18 mouse cellular contexts compared by ENCODE assay signal in the genomic region with DNA sequence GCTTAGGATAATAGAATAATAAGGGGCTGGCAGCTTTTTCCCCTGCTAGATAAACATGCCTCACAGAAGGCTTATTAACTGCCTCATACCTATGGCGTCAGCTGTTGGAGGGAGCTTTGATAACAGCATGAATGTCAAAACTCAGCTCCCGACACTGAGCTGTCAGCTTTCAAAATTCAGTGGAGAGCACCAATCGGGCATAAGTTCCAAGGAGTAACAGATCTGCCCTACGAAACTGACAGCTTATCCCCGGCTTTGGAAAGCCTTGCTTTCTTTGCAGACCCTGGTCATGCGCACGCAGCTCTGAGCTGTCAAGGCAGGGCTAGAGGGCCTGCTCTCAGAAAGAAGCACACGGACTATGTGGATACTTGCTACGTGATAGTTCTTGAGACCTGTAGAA.
DNase-seq lines count a peak whose midpoint lies in the region; ATAC-seq and TF ChIP-seq lines count a peak whose summit lies in the region.
"Had no signal": no experiment of that assay in that cellular context is flagged by ENCODE, and none has a peak within 500 bp of the region (broad histone marks: within the 10 kb centered on the region; RNA-seq: fewer than 3 reads in every experiment).

No protein-coding gene starts in this region.

- no peaks in the 10 kb centered on the region for H3K9me3 ChIP-seq in forebrain, embryonic 11.5 days (ENCODE audit: control insufficient read depth, low read length)
- H3K9me3 ChIP-seq in forebrain, embryonic 10.5 days: no peaks in the 10 kb centered on the region
- no peaks in the 10 kb centered on the region for H3K9me3 ChIP-seq in hindbrain, postnatal 0 days (ENCODE audit: low read length)
- H3K9me3 ChIP-seq in hindbrain, embryonic 14.5 days (ENCODE audit: control insufficient read depth, low read length): no peaks in the 10 kb centered on the region
- no peaks in the 10 kb centered on the region for H3K9me3 ChIP-seq in forebrain, postnatal 0 days (ENCODE audit: low read length)
- H3K9me3 ChIP-seq in neural tube, embryonic 15.5 days (replicated peaks): no peaks in the 10 kb centered on the region
- H3K9me3 ChIP-seq: embryonic facial prominence, embryonic 10.5 days; liver, embryonic 15.5 days; stomach, embryonic 15.5 days had no signal

- WGBS in forebrain, embryonic 11.5 days: 54% methylated on average over 9 of the region's 9 CpGs
- WGBS in forebrain, embryonic 10.5 days: 74% methylated on average over 9 of the region's 9 CpGs
- WGBS in hindbrain, postnatal 0 days: 49% methylated on average over 9 of the region's 9 CpGs
- WGBS in hindbrain, embryonic 14.5 days: 60% methylated on average over 9 of the region's 9 CpGs
- 18% methylated on average over 9 of the region's 9 CpGs for WGBS in forebrain, postnatal 0 days
- WGBS in neural tube, embryonic 15.5 days: 84% methylated on average over 9 of the region's 9 CpGs

- no peak for TF ChIP-seq CTCF in hindbrain, postnatal 0 days (IDR thresholded peaks at IDR 0.05; ENCODE audit: low read depth)
- TF ChIP-seq CTCF in forebrain, postnatal 0 days (IDR thresholded peaks at IDR 0.05; ENCODE audit: low read depth): no peak

- H3K4me1 ChIP-seq in forebrain, embryonic 11.5 days (replicated peaks; ENCODE audit: control insufficient read depth, insufficient read depth, low read length): 0 out of 2 replicates have a peak, but pooled peaks cover 3% of the 10 kb centered on the region
- H3K4me1 ChIP-seq in forebrain, embryonic 10.5 days: 0 out of 2 replicates have a peak, but pooled peaks cover 4% of the 10 kb centered on the region
- H3K4me1 ChIP-seq in hindbrain, postnatal 0 days (ENCODE audit: insufficient read depth, low read length): no peaks in the 10 kb centered on the region
- no peaks in the 10 kb centered on the region for H3K4me1 ChIP-seq in hindbrain, embryonic 14.5 days (replicated peaks; ENCODE audit: control insufficient read depth, insufficient read depth, low read length)
- 0 out of 2 replicates have a peak, but pooled peaks cover 6% of the 10 kb centered on the region for H3K4me1 ChIP-seq in forebrain, postnatal 0 days (ENCODE audit: insufficient read depth)
- H3K4me1 ChIP-seq in neural tube, embryonic 15.5 days: no peaks in the 10 kb centered on the region
- H3K4me1 ChIP-seq: embryonic facial prominence, embryonic 10.5 days; liver, embryonic 15.5 days; stomach, embryonic 15.5 days had no signal

- no peak overlapping the region for H3K4me2 ChIP-seq in forebrain, embryonic 11.5 days (ENCODE audit: low read depth, low read length, severe bottlenecking)
- no peak overlapping the region for H3K4me2 ChIP-seq in hindbrain, postnatal 0 days (ENCODE audit: low read depth, low read length)
- H3K4me2 ChIP-seq in hindbrain, embryonic 14.5 days (replicated peaks): no peak overlapping the region
- H3K4me2 ChIP-seq in forebrain, postnatal 0 days (ENCODE audit: low read depth): peak overlapping the region; percentile 19
- no peak overlapping the region for H3K4me2 ChIP-seq in neural tube, embryonic 15.5 days
- H3K4me2 ChIP-seq: liver, embryonic 15.5 days; stomach, embryonic 15.5 days had no signal

- H3K9ac ChIP-seq in forebrain, embryonic 11.5 days (ENCODE audit: low read length): no peak overlapping the region
- H3K9ac ChIP-seq in hindbrain, postnatal 0 days (replicated peaks; ENCODE audit: low read length): no peak overlapping the region
- no peak overlapping the region for H3K9ac ChIP-seq in hindbrain, embryonic 14.5 days
- no peak overlapping the region for H3K9ac ChIP-seq in forebrain, postnatal 0 days
- no peak overlapping the region for H3K9ac ChIP-seq in neural tube, embryonic 15.5 days (replicated peaks)
- H3K9ac ChIP-seq: liver, embryonic 15.5 days; stomach, embryonic 15.5 days had no signal

- H3K27ac ChIP-seq in forebrain, embryonic 11.5 days (ENCODE audit: low read depth, low read length): no peak overlapping the region
- no peak overlapping the region for H3K27ac ChIP-seq in forebrain, embryonic 10.5 days
- H3K27ac ChIP-seq in hindbrain, postnatal 0 days: no peak overlapping the region
- no peak overlapping the region for H3K27ac ChIP-seq in hindbrain, embryonic 14.5 days
- no peak overlapping the region for H3K27ac ChIP-seq in forebrain, postnatal 0 days (ENCODE audit: low read depth, low read length)
- H3K27ac ChIP-seq in neural tube, embryonic 15.5 days (replicated peaks): no peak overlapping the region
- H3K27ac ChIP-seq: embryonic facial prominence, embryonic 10.5 days; liver, embryonic 15.5 days; stomach, embryonic 15.5 days had no signal

- DNase-seq in forebrain, embryonic 11.5 days (ENCODE audit: low spot score): no peak
- no peak for DNase-seq in forebrain, embryonic 10.5 days (ENCODE audit: extremely low spot score, low spot score)
- DNase-seq in hindbrain, postnatal 0 days (ENCODE audit: low spot score): peak; percentile 28
- no peak for DNase-seq in hindbrain, embryonic 14.5 days (ENCODE audit: low spot score)
- no peak for DNase-seq in forebrain, postnatal 0 days
- peak; percentile 17 for DNase-seq in retina, embryonic 14.5 days (ENCODE audit: low spot score)
- DNase-seq in kidney, postnatal 14 days: no peak
- DNase-seq: adrenal gland, adult 2 months; cerebellum, postnatal 36 days; kidney, adult 9 months; kidney, postnatal 4 days; lung, postnatal 14 days; right cerebral cortex, postnatal 14 days had no signal

- H3K27me3 ChIP-seq in forebrain, embryonic 11.5 days (ENCODE audit: control insufficient read depth, insufficient read depth, low read length): no peaks in the 10 kb centered on the region
- no peaks in the 10 kb centered on the region for H3K27me3 ChIP-seq in forebrain, embryonic 10.5 days (ENCODE audit: poor library complexity, severe bottlenecking)
- no peaks in the 10 kb centered on the region for H3K27me3 ChIP-seq in hindbrain, postnatal 0 days (ENCODE audit: insufficient read depth, low read length)
- H3K27me3 ChIP-seq in hindbrain, embryonic 14.5 days (ENCODE audit: control insufficient read depth, insufficient read depth, low read length): no peaks in the 10 kb centered on the region
- H3K27me3 ChIP-seq in forebrain, postnatal 0 days (ENCODE audit: insufficient read depth, low read length): no peaks in the 10 kb centered on the region
- no peaks in the 10 kb centered on the region for H3K27me3 ChIP-seq in neural tube, embryonic 15.5 days (replicated peaks)
- H3K27me3 ChIP-seq: liver, embryonic 15.5 days; stomach, embryonic 15.5 days had no signal

- H3K36me3 ChIP-seq in forebrain, embryonic 11.5 days (ENCODE audit: control insufficient read depth, insufficient read depth, low read length): no peaks in the 10 kb centered on the region
- H3K36me3 ChIP-seq in forebrain, embryonic 10.5 days (replicated peaks): no peaks in the 10 kb centered on the region
- H3K36me3 ChIP-seq in hindbrain, postnatal 0 days (ENCODE audit: insufficient read depth, low read length): no peaks in the 10 kb centered on the region
- H3K36me3 ChIP-seq in hindbrain, embryonic 14.5 days (replicated peaks; ENCODE audit: control insufficient read depth, insufficient read depth): no peaks in the 10 kb centered on the region
- H3K36me3 ChIP-seq in forebrain, postnatal 0 days (ENCODE audit: insufficient read depth): no peaks in the 10 kb centered on the region
- no peaks in the 10 kb centered on the region for H3K36me3 ChIP-seq in neural tube, embryonic 15.5 days
- H3K36me3 ChIP-seq: embryonic facial prominence, embryonic 10.5 days; liver, embryonic 15.5 days; stomach, embryonic 15.5 days had no signal

- peak; percentile 58 for ATAC-seq in forebrain, embryonic 11.5 days (replicated peaks; ENCODE audit: low FRiP score)
- ATAC-seq in hindbrain, postnatal 0 days: no peak
- ATAC-seq in hindbrain, embryonic 14.5 days (ENCODE audit: low FRiP score): no peak
- ATAC-seq in forebrain, postnatal 0 days: peak; percentile 56; the same call in 1 of the 2 replicates
- ATAC-seq in neural tube, embryonic 15.5 days (ENCODE audit: low FRiP score): no peak

- no peak overlapping the region for H3K4me3 ChIP-seq in forebrain, embryonic 11.5 days (ENCODE audit: low read depth, low read length)
- H3K4me3 ChIP-seq in forebrain, embryonic 10.5 days: no peak overlapping the region
- H3K4me3 ChIP-seq in hindbrain, postnatal 0 days (ENCODE audit: low read length): no peak overlapping the region
- H3K4me3 ChIP-seq in hindbrain, embryonic 14.5 days (replicated peaks; ENCODE audit: low read length): no peak overlapping the region
- H3K4me3 ChIP-seq in forebrain, postnatal 0 days (ENCODE audit: low read depth, low read length): no peak overlapping the region
- no peak overlapping the region for H3K4me3 ChIP-seq in neural tube, embryonic 15.5 days (replicated peaks)
- H3K4me3 ChIP-seq: embryonic facial prominence, embryonic 10.5 days; erythroblast, embryonic 14.5 days; liver, embryonic 15.5 days; stomach, embryonic 15.5 days had no signal

Comparison
In these comparisons a context has a peak if more than half of its experiments do, and no peak if none do; other contexts are left out.
1. DNase-seq: peak in hindbrain, postnatal 0 days (single experiment) and retina, embryonic 14.5 days (single experiment); none in forebrain, embryonic 11.5 days (single experiment), forebrain, embryonic 10.5 days (single experiment), hindbrain, embryonic 14.5 days (single experiment), forebrain, postnatal 0 days (single experiment) and kidney, postnatal 14 days (single experiment).
2. ATAC-seq: peak in forebrain, embryonic 11.5 days (single experiment) and forebrain, postnatal 0 days (single experiment); none in hindbrain, postnatal 0 days (single experiment), hindbrain, embryonic 14.5 days (single experiment) and neural tube, embryonic 15.5 days (single experiment).